Mouse (Mus musculus) liver, embryonic 14.5 days (tissue): ENCODE results near the gene Dnase1l2. TPM values are rescaled to one million over a fixed set of nuclear protein-coding genes. Genes with fewer than 3 reads are reported as not detected.

Experiments
- ATAC-seq: fragments of 200-750 bp; cut with Nextera tagmentation; 2 replicates; pipeline ENCODE4 v1.8.0; 2017; ENCODE audit warnings: moderate number of reproducible peaks, mild to moderate bottlenecking, moderate library complexity; ENCODE audit not compliant: insufficient read depth
- DNase-seq, 3 experiments: peaks; one replicate each; pipeline ENCODE4 v3.0.0-alpha.2; 2012 to 2013; ENCODE audit warnings: low read depth in 3 of 3, low spot score in 3 of 3
- H3K27ac ChIP-seq: fragments of 300-500 bp; sonication (generic); 2 replicates; pipeline ENCODE4 v1.5.1; 2014; ENCODE audit warnings: moderate library complexity, mild to moderate bottlenecking, control low read depth, inconsistent platforms
- H3K27me3 ChIP-seq: fragments of 300-500 bp; sonication (generic); 2 replicates; pipeline ENCODE4 v1.6.1; 2014; ENCODE audit warnings: mild to moderate bottlenecking, low read length, moderate library complexity; ENCODE audit not compliant: control insufficient read depth, insufficient read depth
- H3K36me3 ChIP-seq: fragments of 300-500 bp; sonication (generic); replicated peaks from 2 replicates; pipeline ENCODE4 v1.6.1; 2014; ENCODE audit warnings: low read depth; ENCODE audit not compliant: control insufficient read depth, insufficient read depth
- H3K4me1 ChIP-seq, 2 experiments: fragments of 200-500 bp in 1 of 2; fragments of 300-500 bp in 1 of 2; sonication (generic) in 1 of 2; replicated peaks; 2 replicates each; pipeline ENCODE4 v1.6.1; 2012 to 2014; ENCODE audit warnings: antibody characterized with exemption in 1 of 2, inconsistent platforms in 1 of 2, low read length in 1 of 2; ENCODE audit not compliant: control insufficient read depth in 2 of 2, insufficient read depth in 2 of 2
- H3K4me2 ChIP-seq: fragments of 300-500 bp; sonication (generic); 2 replicates; pipeline ENCODE4 v1.6.1; 2014; ENCODE audit warnings: low read depth, mild to moderate bottlenecking, control low read depth, moderate library complexity
- H3K4me3 ChIP-seq, 2 experiments: fragments of 200-500 bp in 1 of 2; fragments of 300-500 bp in 1 of 2; sonication (generic) in 1 of 2; 2 replicates each; pipeline ENCODE4 v1.5.1; 2012 to 2014; ENCODE audit warnings: low read depth in 2 of 2, low read length in 2 of 2, mild to moderate bottlenecking in 2 of 2, control low read depth in 1 of 2, inconsistent platforms in 1 of 2, moderate library complexity in 1 of 2; ENCODE audit not compliant: insufficient read depth in 1 of 2
- H3K9ac ChIP-seq: fragments of 300-500 bp; sonication (generic); replicated peaks from 2 replicates; pipeline ENCODE4 v1.6.1; 2014; ENCODE audit warnings: mild to moderate bottlenecking, control low read depth, moderate library complexity
- H3K9me3 ChIP-seq: fragments of 300-500 bp; sonication (generic); 2 replicates; pipeline ENCODE4 v1.6.1; 2016; ENCODE audit warnings: low read length, mixed read lengths; ENCODE audit not compliant: control insufficient read depth
- CTCF ChIP-seq: IDR thresholded peaks from 2 replicates; pipeline ENCODE4 v1.5.1; 2016; ENCODE audit warnings: antibody characterized with exemption, low read depth, control low read depth
- EP300 ChIP-seq: IDR thresholded peaks from 2 replicates; pipeline ENCODE4 v1.6.1; 2016; ENCODE audit warnings: antibody characterized with exemption, low read depth
- WGBS: fragments of 180-500 bp; shearing (Covaris S2); extraction: QIAGEN DNeasy Blood & Tissue Kit; methylation state at CpG from one replicate; pipeline ENCODE4 v1.1.7; 2014; ENCODE audit not compliant: insufficient replicate concordance; 5-methylcytosine and 5-hydroxymethylcytosine counted together
- polyA plus RNA-seq, 2 experiments: library from polyadenylated mRNA; depleted of rRNA in 1 of 2; stranded (reverse) in 1 of 2; unstranded in 1 of 2; fragments of >200 nt; fragmentation: Nextera tagmentation in 1 of 2; extraction: Ambion mirVana in 1 of 2; gene quantifications; 2 replicates each; pipeline versions ENCODE4 v1.2.1 to v1.2.3; 2012 to 2014

Gene Dnase1l2
- polyA plus RNA-seq (2012; rRNA removed) (2.1 and 2.3 TPM in 2 replicates), polyA plus RNA-seq (2014; fragmentation: Nextera tagmentation; extraction: Ambion mirVana) (0.14 and 0.46 TPM in 2 replicates)

DNA sequence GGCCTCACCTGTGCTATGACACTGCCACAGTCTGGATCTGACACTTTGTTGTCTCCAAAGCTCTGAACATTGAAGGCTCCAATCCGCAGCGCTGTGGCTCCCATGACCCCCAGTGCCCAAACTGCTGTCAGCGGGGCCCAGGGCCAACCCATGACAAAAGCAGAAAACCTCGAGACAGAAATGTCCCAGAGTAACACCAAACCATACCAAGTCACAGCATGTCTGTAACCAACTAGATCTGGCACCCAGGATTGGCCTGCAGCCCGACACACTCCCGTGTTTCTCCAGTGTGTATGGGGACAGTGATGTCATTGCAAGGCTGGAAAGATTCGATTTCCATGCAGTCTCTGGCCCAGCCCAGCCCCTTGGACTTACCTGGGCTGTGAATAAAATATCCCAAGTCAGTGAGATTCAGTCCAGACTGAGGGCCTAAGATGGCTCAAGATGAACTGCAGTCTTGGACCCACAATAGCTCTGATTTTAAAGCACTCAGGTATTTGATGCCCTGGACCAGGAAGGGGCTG lies at the start of gene Dnase1l2:
Dnase1l2 (minus strand) TSS at position 474 of the 524 bp plus-strand sequence.
- H3K36me3 ChIP-seq, result peaks cover 45% of the 10 kb centered on the region
- TF ChIP-seq EP300, result no peak
- no peak for TF ChIP-seq CTCF
- H3K4me3 ChIP-seq, result no peak within 1 kb of the TSS
- WGBS, result 70% methylated on average over 7 of the region's 7 CpGs
- ATAC-seq (no peak), DNase-seq (no peak)
- no peaks in the 10 kb centered on the region for H3K27me3 ChIP-seq
- no peak within 1 kb of the TSS for H3K27ac ChIP-seq
- H3K9me3 ChIP-seq, result no peaks in the 10 kb centered on the region
- H3K4me2 ChIP-seq, result no peak within 1 kb of the TSS
- no peak within 1 kb of the TSS for H3K9ac ChIP-seq
- H3K4me1 ChIP-seq, result no peaks in the 10 kb centered on the region

DNA sequence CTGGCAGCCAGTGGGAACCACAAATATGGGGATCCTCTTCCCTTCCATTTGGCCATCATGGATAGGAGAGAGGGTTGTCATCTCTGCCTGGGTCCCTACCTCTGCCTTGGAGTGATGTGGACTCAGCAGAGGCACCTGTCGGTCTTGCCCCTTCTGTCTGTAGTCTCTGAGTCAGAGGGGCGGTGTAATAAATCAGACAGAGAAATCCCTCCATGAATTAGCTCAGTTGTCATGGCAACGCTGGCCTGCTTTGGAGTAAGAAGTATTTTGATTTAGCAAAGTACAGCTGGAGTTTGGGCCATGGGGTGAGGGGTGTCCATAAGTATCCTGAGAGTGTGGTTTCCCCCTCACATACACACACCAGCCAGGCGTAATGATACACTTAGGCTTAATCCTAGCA lies 47.5 kb upstream of the Dnase1l2 start:
- Histone ChIP-seq H3K9me3 (no peaks in the 10 kb centered on the region), H3K4me1 (no peaks in the 10 kb centered on the region), H3K4me2 (no peak overlapping the region), H3K36me3 (no peaks in the 10 kb centered on the region), H3K4me3 (no peak overlapping the region), H3K27me3 (peaks cover 44% of the 10 kb centered on the region), H3K27ac (no peak overlapping the region), H3K9ac (no peak overlapping the region)
- no peak for TF ChIP-seq CTCF
- no peak for TF ChIP-seq EP300
- ATAC-seq (no peak), DNase-seq (no peak)
- 69% methylated on average over 4 of the region's 4 CpGs for WGBS

DNA sequence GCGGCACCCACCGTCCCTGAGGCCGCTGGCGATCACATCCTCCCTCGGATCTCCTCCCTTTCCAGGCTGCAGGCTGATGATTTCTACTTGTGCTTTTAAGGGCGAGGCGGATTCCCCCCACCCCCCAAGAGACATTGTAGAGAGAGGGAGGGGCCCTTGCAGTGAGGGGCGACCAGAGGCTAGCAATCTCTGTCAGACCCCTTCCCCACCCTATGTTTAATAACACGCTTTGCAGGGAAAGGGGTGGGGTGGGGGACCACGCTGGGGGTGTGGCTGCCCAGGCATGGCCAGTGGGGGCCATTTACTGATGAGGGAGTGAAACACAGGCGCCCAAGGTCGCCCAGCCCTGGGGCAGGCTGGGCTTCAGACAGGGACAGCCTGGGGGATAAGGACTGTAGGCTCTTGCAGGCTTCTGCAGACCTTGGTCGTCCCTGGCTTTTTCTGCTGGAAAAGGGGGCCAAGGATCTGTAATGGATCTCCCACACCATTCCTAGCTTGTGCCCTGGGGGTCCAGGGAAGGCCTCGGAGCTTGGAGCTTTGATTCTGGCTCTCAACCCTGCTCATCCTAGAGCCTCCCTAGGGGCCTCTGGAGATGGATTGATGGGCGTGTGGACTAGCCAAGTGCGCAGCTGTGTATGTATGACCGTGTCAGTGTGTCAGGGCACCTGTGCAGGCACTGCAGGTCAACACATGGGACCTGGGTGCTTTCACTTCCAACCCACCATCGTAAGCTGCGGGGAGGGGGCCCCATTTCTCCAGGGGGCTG lies 46.5 kb upstream of the Dnase1l2 start:
- ATAC-seq, result no peak
- H3K27me3 ChIP-seq, result peaks cover 44% of the 10 kb centered on the region

DNA sequence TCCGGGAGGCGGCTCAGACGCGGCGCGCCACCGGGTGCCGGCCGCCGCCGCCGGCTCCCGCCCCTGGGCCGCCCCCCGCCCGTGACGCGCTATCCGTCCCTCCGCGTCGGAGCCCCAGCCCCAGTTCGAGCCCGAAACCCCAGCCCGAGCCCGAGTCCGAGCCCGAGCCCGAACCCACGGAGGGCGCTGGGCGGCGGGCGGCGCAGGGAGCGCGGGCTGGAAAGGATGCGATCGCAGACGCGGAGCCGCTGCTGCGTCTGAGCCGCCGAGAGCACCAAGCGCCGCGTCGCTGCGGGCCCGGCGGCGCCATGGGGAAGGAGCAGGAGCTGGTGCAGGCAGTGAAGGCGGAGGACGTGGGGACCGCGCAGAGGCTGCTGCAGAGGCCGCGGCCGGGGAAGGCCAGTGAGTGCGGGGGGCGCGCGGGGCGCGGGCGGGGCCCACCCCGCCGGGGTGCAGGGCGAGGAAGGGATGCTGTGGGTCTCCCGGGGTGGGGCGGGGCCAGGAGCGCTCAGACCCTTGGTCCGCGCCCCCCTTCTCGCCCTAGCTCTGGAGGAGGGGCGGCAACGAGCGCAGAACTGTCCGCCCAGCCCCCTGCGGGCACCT lies 45.9 kb upstream of the Dnase1l2 start:
- H3K4me1 ChIP-seq, result no peaks in the 10 kb centered on the region
- H3K4me3 ChIP-seq, result peak overlapping the region; percentile 31 to 40
- H3K36me3 ChIP-seq, result no peaks in the 10 kb centered on the region
- H3K4me2 ChIP-seq, result peak overlapping the region; percentile 51
- H3K9me3 ChIP-seq, result no peaks in the 10 kb centered on the region
- DNase-seq (no peak), ATAC-seq (no peak)
- H3K27me3 ChIP-seq, result peaks cover 44% of the 10 kb centered on the region
- no peak overlapping the region for H3K9ac ChIP-seq
- under 1% methylated on average over 68 of the region's 81 CpGs for WGBS
- TF ChIP-seq CTCF (no peak), EP300 (no peak)
- H3K27ac ChIP-seq, result no peak overlapping the region

More for the DNA sequence above, 46.5 kb upstream of the Dnase1l2 start:
- H3K27ac ChIP-seq, result no peak overlapping the region
- no peak for DNase-seq
- H3K36me3 ChIP-seq, result no peaks in the 10 kb centered on the region
- H3K9ac ChIP-seq, result no peak overlapping the region
- peak overlapping the region in 1 of 2 experiments; percentile 40; a peak in 1 of 4 replicates for H3K4me3 ChIP-seq
- H3K9me3 ChIP-seq, result no peaks in the 10 kb centered on the region
- 24% methylated on average over 19 of the region's 19 CpGs for WGBS
- H3K4me2 ChIP-seq, result peak overlapping the region; percentile 51
- TF ChIP-seq EP300, result no peak
- TF ChIP-seq CTCF, result no peak
- H3K4me1 ChIP-seq, result no peaks in the 10 kb centered on the region

- WGBS, result 2% methylated on average over 40 of the region's 45 CpGs
- Histone ChIP-seq H3K9me3 (no peaks in the 10 kb centered on the region), H3K27me3 (peaks cover 44% of the 10 kb centered on the region), H3K4me3 (peak within 1 kb of the TSS; percentile 31 to 40), H3K27ac (no peak within 1 kb of the TSS), H3K9ac (no peak within 1 kb of the TSS), H3K36me3 (no peaks in the 10 kb centered on the region), H3K4me1 (no peaks in the 10 kb centered on the region), H3K4me2 (peak within 1 kb of the TSS; percentile 51)
- ATAC-seq (no peak), DNase-seq (no peak)
- TF ChIP-seq CTCF (no peak), EP300 (no peak)
Observed at GRCm38 (mm10) chr17:24488186-24488661, 45.3 kb upstream of the Dnase1l2 start, which contains the start of gene Caskin1. Gene Caskin1 (plus strand): TSS chr17:24488601.
